In genomic region chr12:110888106-110888505, GRCm38 (mm10) we compare ENCODE assay signal across 8 mouse cellular contexts. TPM values are rescaled to one million over a fixed set of nuclear protein-coding genes. Genes with fewer than 3 reads are reported as not detected.
DNase-seq lines count a peak whose midpoint lies in the region; ATAC-seq and TF ChIP-seq lines count a peak whose summit lies in the region.

No protein-coding gene starts in this region.

- H3K9ac ChIP-seq in kidney, embryonic 15.5 days, result peak overlapping the region; percentile 82
- peak overlapping the region; percentile 89 for H3K9ac ChIP-seq in hindbrain, postnatal 0 days (replicated peaks; ENCODE audit: low read length)
- H3K9ac ChIP-seq in midbrain, embryonic 15.5 days, result peak overlapping the region; percentile 92

- peaks cover 21% of the 10 kb centered on the region for H3K4me1 ChIP-seq in kidney, embryonic 15.5 days
- peaks cover 5% of the 10 kb centered on the region; the same call in 1 of the 2 replicates for H3K4me1 ChIP-seq in brown adipose tissue, adult 24 weeks (ENCODE audit: control insufficient read depth, insufficient read depth, insufficient read length, low read length)
- peaks cover 6% of the 10 kb centered on the region for H3K4me1 ChIP-seq in hindbrain, postnatal 0 days (ENCODE audit: insufficient read depth, low read length)
- peaks cover 21% of the 10 kb centered on the region for H3K4me1 ChIP-seq in midbrain, embryonic 15.5 days

- H3K27me3 ChIP-seq in kidney, embryonic 15.5 days, result no peaks in the 10 kb centered on the region
- H3K27me3 ChIP-seq in hindbrain, postnatal 0 days (ENCODE audit: insufficient read depth, low read length), result no peaks in the 10 kb centered on the region
- H3K27me3 ChIP-seq in midbrain, embryonic 15.5 days (replicated peaks), result no peaks in the 10 kb centered on the region

- no peak for TF ChIP-seq CTCF in hindbrain, postnatal 0 days (IDR thresholded peaks at IDR 0.05; ENCODE audit: low read depth)

- peaks cover 11% of the 10 kb centered on the region for H3K36me3 ChIP-seq in kidney, embryonic 15.5 days
- H3K36me3 ChIP-seq in hindbrain, postnatal 0 days (ENCODE audit: insufficient read depth, low read length), result peaks cover 4% of the 10 kb centered on the region
- peaks cover under 1% of the 10 kb centered on the region; the same call in 1 of the 2 replicates for H3K36me3 ChIP-seq in midbrain, embryonic 15.5 days (replicated peaks)

- peak overlapping the region; percentile 95 for H3K4me3 ChIP-seq in kidney, embryonic 15.5 days (replicated peaks)
- peak overlapping the region; percentile 76 for H3K4me3 ChIP-seq in brown adipose tissue, adult 24 weeks (ENCODE audit: insufficient read depth, low read depth, low read length)
- H3K4me3 ChIP-seq in hindbrain, postnatal 0 days (ENCODE audit: low read length), result peak overlapping the region; percentile 89
- peak overlapping the region; percentile 93 for H3K4me3 ChIP-seq in midbrain, embryonic 15.5 days

- no peaks in the 10 kb centered on the region for H3K9me3 ChIP-seq in kidney, embryonic 15.5 days (replicated peaks)
- no peaks in the 10 kb centered on the region for H3K9me3 ChIP-seq in hindbrain, postnatal 0 days (ENCODE audit: low read length)
- no peaks in the 10 kb centered on the region for H3K9me3 ChIP-seq in midbrain, embryonic 15.5 days

- 34% methylated on average over 12 of the region's 12 CpGs for WGBS in kidney, embryonic 15.5 days
- WGBS in hindbrain, postnatal 0 days, result 41% methylated on average over 12 of the region's 12 CpGs
- 43% methylated on average over 12 of the region's 12 CpGs for WGBS in midbrain, embryonic 15.5 days

- ATAC-seq in kidney, embryonic 15.5 days (replicated peaks; ENCODE audit: low FRiP score), result no peak
- no peak for ATAC-seq in hindbrain, postnatal 0 days
- no peak for ATAC-seq in midbrain, embryonic 15.5 days (replicated peaks)
- ATAC-seq in erythroid progenitor cell, adult 5-6 weeks (replicated peaks; ENCODE audit: low FRiP score, poor library complexity, severe bottlenecking), result no peak

- DNase-seq in kidney, postnatal 25 days, result no peak
- no peak for DNase-seq in hindbrain, postnatal 0 days (ENCODE audit: low spot score)
- DNase-seq in cerebellum, postnatal 14 days, result no peak
- DNase-seq in right cerebral cortex, postnatal 10 days (ENCODE audit: low spot score in 2 of 2), result no peak

- peak overlapping the region; percentile 95 for H3K4me2 ChIP-seq in kidney, embryonic 15.5 days
- H3K4me2 ChIP-seq in hindbrain, postnatal 0 days (ENCODE audit: low read depth, low read length), result peak overlapping the region; percentile 93
- H3K4me2 ChIP-seq in midbrain, embryonic 15.5 days, result peak overlapping the region; percentile 80

- 0 out of 2 replicates have a peak overlapping the region, but pooled peaks have one; percentile 43 for H3K27ac ChIP-seq in kidney, embryonic 15.5 days
- H3K27ac ChIP-seq in brown adipose tissue, adult 24 weeks (replicated peaks; ENCODE audit: low read depth, low read length), result no peak overlapping the region
- H3K27ac ChIP-seq in hindbrain, postnatal 0 days, result peak overlapping the region; percentile 56; the same call in 1 of the 2 replicates
- H3K27ac ChIP-seq in midbrain, embryonic 15.5 days, result no peak overlapping the region

RNA-seq across cellular contexts. Expression of gene Cinp, which starts 0.8 kb away (rescaled TPM):
- 78.6 and 80.8 TPM in 2 replicates for polyA plus RNA-seq in kidney, embryonic 15.5 days (2015; fragmentation: Nextera tagmentation; extraction: Ambion mirVana)
- 35.5 and 37.9 TPM in 2 replicates for polyA plus RNA-seq in brown adipose tissue, adult 24 weeks (2012; ENCODE audit: insufficient read depth, insufficient read length, missing spikeins)
- total RNA-seq in hindbrain, postnatal 0 days (2014; rRNA removed), result 96.6 and 125 TPM in 2 replicates
- 85.1 and 86.3 TPM in 2 replicates for polyA plus RNA-seq in hindbrain, postnatal 0 days (2015; fragmentation: Nextera tagmentation; extraction: Ambion mirVana)
- 76.3 and 85.4 TPM in 2 replicates for polyA plus RNA-seq in midbrain, embryonic 15.5 days (2015; fragmentation: Nextera tagmentation; extraction: Ambion mirVana)
- total RNA-seq in erythroid progenitor cell, adult 5-6 weeks (2015; ENCODE audit: low replicate concordance), result 15.9 and 29.8 TPM in 2 replicates
- 21.9 and 22.5 TPM in 2 replicates for total RNA-seq in erythroid progenitor cell, adult 5-6 weeks (2017; ENCODE audit: low replicate concordance)

RNA-seq across cellular contexts. Expression of gene Tecpr2, which starts 1.0 kb away (rescaled TPM):
- 3.7 and 4.7 TPM in 2 replicates for polyA plus RNA-seq in kidney, embryonic 15.5 days (2015; fragmentation: Nextera tagmentation; extraction: Ambion mirVana)
- polyA plus RNA-seq in brown adipose tissue, adult 24 weeks (2012; ENCODE audit: insufficient read depth, insufficient read length, missing spikeins), result 3.3 TPM in 2 replicates
- 23.0 and 24.1 TPM in 2 replicates for total RNA-seq in hindbrain, postnatal 0 days (2014; rRNA removed)
- polyA plus RNA-seq in hindbrain, postnatal 0 days (2015; fragmentation: Nextera tagmentation; extraction: Ambion mirVana), result 4.0 and 4.3 TPM in 2 replicates
- 8.9 and 9.4 TPM in 2 replicates for polyA plus RNA-seq in midbrain, embryonic 15.5 days (2015; fragmentation: Nextera tagmentation; extraction: Ambion mirVana)
- total RNA-seq in erythroid progenitor cell, adult 5-6 weeks (2015; ENCODE audit: low replicate concordance), result 1.3 and 1.8 TPM in 2 replicates
- 3.1 and 11.8 TPM in 2 replicates for total RNA-seq in erythroid progenitor cell, adult 5-6 weeks (2017; ENCODE audit: low replicate concordance)

RNA-seq across cellular contexts. Expression of gene Zfp839, which starts 38.1 kb away (rescaled TPM):
- 6.1 and 6.4 TPM in 2 replicates for polyA plus RNA-seq in kidney, embryonic 15.5 days (2015; fragmentation: Nextera tagmentation; extraction: Ambion mirVana)
- polyA plus RNA-seq in brown adipose tissue, adult 24 weeks (2012; ENCODE audit: insufficient read depth, insufficient read length, missing spikeins), result 3.8 and 4.2 TPM in 2 replicates
- 6.5 and 7.0 TPM in 2 replicates for total RNA-seq in hindbrain, postnatal 0 days (2014; rRNA removed)
- 2.5 and 2.8 TPM in 2 replicates for polyA plus RNA-seq in hindbrain, postnatal 0 days (2015; fragmentation: Nextera tagmentation; extraction: Ambion mirVana)
- polyA plus RNA-seq in midbrain, embryonic 15.5 days (2015; fragmentation: Nextera tagmentation; extraction: Ambion mirVana), result 3.9 and 4.4 TPM in 2 replicates
- total RNA-seq in erythroid progenitor cell, adult 5-6 weeks (2015; ENCODE audit: low replicate concordance), result 1.1 TPM in 1 of 2 replicates, not detected in the other
- 0.77 TPM in 1 of 2 replicates, not detected in the other for total RNA-seq in erythroid progenitor cell, adult 5-6 weeks (2017; ENCODE audit: low replicate concordance)

RNA-seq across cellular contexts. Expression of gene Mok, which starts 47.4 kb away (rescaled TPM):
- polyA plus RNA-seq in kidney, embryonic 15.5 days (2015; fragmentation: Nextera tagmentation; extraction: Ambion mirVana), result 6.2 and 7.8 TPM in 2 replicates
- not detected in 2 replicates for polyA plus RNA-seq in brown adipose tissue, adult 24 weeks (2012; ENCODE audit: insufficient read depth, insufficient read length, missing spikeins)
- 7.4 TPM in 2 replicates for total RNA-seq in hindbrain, postnatal 0 days (2014; rRNA removed)
- 11.8 and 14.6 TPM in 2 replicates for polyA plus RNA-seq in hindbrain, postnatal 0 days (2015; fragmentation: Nextera tagmentation; extraction: Ambion mirVana)
- polyA plus RNA-seq in midbrain, embryonic 15.5 days (2015; fragmentation: Nextera tagmentation; extraction: Ambion mirVana), result 17.0 and 17.2 TPM in 2 replicates
- total RNA-seq in erythroid progenitor cell, adult 5-6 weeks (2015; ENCODE audit: low replicate concordance), result not detected in 2 replicates
- total RNA-seq in erythroid progenitor cell, adult 5-6 weeks (2017; ENCODE audit: low replicate concordance), result 0.26 TPM in 1 of 2 replicates, not detected in the other

Comparison
In these comparisons a context has a peak if more than half of its experiments do, and no peak if none do; other contexts are left out.
1. H3K27ac ChIP-seq: peak in kidney, embryonic 15.5 days (single experiment) and hindbrain, postnatal 0 days (single experiment); none in brown adipose tissue, adult 24 weeks (single experiment) and midbrain, embryonic 15.5 days (single experiment).
2. Peak in every context shown above with its lines, with median percentiles within 50 percentile points of each other: H3K4me2 ChIP-seq, H3K4me3 ChIP-seq and H3K9ac ChIP-seq.